Mouse (Mus musculus) small intestine, adult 2 months (tissue): ENCODE data around the gene Nudt17.

Source experiments
- CTCF ChIP-seq: fragments of 200-500 bp; IDR thresholded peaks from 2 replicates; pipeline ENCODE4 v1.5.1; 2012; ENCODE audit warnings: low read depth, mild to moderate bottlenecking, control low read depth, inconsistent platforms, low read length, moderate library complexity, mixed read lengths; ENCODE audit not compliant: insufficient replicate concordance, insufficient read length; ENCODE audit errors: extremely low read depth
- POLR2A ChIP-seq: fragments of 200-500 bp; IDR thresholded peaks from 2 replicates; pipeline ENCODE4 v1.6.1; 2012; ENCODE audit warnings: low read depth, mild to moderate bottlenecking, control low read depth, inconsistent platforms, low read length, moderate library complexity

DNA sequence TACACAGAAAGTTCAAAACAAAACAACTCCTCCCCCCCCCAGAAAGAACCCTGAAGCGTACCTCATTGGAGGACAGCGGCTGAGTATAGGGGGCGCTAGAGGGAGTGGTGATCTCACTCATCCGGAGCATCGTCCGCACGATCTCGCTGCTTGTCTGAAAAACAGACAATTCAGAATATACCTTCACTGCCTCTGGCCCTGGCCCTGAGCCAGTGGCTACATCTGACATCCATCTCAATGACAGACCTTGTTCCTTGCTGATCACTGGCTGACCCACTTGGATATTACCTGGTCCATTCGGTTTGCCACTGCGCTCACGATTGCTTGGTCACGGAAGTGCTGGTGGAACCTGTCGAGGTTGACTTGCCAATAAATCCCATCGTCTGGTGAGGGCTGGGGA, 10.8 kb upstream of the Nudt17 start:
- TF ChIP-seq CTCF (peak; percentile 41; the same call in 1 of the 2 replicates), POLR2A (no peak)
